Mouse (Mus musculus): Measurements from ENCODE around the gene Sprr2j-ps. TPM values are rescaled to one million over a fixed set of nuclear protein-coding genes. Genes with fewer than 3 reads are reported as not detected.

Sprr2j-ps gene
- polyA plus RNA-seq (2017; shearing (Covaris generic)), result not detected

DNA sequence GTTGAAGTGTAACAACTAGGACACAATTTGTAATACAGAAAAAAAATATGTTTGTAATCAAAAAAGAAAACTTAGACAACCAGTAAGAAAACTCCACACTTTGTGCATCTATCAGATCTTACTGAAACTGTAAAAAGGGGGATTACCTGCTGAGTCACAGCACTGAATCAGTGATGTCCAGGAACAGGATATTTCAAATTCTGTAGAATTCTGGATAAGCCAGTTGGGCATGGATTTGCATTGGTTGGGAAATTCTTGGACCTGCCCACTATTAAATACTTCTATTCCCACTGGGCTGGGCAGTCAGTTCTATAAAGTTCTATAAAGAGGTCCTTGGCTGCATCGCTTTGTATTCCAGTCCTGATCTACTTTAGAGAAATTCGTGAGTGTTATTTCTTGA, at the start of gene Sprr2j-ps:
Sprr2j-ps (plus strand) TSS at position 301 of the 400 bp plus-strand sequence.

DNA sequence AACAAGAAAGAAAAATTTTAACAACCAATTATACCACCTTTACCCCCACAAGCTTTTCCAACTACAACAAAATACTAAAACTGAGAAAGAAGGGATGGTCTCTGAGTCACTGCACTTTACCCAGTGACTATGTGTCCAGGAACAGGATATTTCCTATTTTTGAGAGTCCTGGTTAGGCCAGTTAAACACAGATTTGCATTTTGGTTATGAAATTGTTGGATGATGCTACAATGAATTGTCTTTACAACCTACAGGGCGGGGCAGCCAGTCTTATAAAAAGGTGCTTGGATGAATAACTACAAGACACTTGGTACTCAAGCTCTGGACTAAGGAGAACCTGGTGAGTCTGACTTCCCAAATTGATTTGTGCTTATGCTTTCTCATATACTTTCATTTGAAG, 32.5 kb upstream of the Sprr2j-ps start, which contains the start of gene Sprr2h:
Sprr2h (plus strand) TSS at position 301 of the 400 bp plus-strand sequence.

DNA sequence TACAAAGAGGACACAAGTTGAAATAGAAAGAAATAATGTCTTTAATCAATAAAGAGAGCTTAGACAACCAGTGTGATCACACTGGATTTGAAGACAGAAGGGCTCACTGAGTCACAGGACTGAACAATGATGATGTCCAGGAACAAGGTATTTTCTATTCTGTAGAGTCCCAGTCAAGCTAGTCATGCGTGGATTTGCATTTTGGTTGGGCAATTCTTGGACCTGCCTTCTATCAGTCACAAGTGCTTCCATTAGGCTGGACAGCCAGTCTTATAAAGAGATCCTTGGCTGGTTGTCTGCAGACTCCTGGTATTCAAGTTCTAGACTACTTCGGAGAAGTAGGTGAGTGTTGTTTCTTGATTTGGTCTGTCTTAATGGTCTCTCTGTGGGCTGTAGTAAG, 10.2 kb upstream of the Sprr2j-ps start, which contains the start of gene Sprr2i:
Sprr2i (plus strand) TSS at position 301 of the 400 bp plus-strand sequence.

DNA sequence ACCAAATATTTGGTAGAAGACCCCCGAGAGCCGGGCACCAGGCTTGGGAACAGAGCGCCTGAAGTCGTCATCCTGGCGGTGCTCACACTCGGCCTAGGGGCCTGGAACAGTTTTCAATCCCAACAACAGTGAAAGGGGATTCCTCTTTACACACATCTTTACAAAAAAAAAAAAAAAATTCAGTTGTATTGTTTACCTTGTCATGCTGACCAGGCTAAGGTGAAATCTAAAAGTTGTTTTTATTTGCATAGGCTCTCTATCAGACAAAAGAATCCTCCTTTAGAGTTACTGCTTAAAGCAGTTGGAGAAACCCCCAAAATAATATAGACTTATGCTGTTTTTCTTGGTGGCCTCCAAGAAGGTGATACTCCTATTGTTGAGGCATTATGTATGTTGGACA, 11.4 kb downstream of the Sprr2j-ps start, which contains the start of gene Gm9774:
Gm9774 (minus strand) TSS at position 101 of the 400 bp plus-strand sequence.

DNA sequence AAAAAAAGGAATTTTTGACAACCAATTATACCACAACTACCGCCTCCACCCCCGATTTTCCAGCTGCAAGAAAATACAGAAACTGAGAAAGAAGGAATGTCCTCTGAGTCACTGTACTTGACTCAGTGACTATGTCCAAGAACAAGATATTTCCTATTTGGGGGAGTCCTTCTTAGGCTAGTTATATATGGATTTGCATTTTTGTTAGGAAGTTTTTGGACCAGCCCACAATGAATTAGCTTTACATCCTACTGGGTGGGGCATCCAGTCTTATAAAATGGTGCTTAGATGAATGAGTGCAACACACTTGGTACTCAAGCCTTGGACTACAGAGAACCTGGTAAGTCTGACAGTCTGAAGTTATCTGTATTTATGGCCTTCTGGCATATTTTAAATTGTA, 14.4 kb downstream of the Sprr2j-ps start, which contains the start of gene Sprr2k:
Sprr2k (plus strand) TSS at position 301 of the 400 bp plus-strand sequence.

DNA sequence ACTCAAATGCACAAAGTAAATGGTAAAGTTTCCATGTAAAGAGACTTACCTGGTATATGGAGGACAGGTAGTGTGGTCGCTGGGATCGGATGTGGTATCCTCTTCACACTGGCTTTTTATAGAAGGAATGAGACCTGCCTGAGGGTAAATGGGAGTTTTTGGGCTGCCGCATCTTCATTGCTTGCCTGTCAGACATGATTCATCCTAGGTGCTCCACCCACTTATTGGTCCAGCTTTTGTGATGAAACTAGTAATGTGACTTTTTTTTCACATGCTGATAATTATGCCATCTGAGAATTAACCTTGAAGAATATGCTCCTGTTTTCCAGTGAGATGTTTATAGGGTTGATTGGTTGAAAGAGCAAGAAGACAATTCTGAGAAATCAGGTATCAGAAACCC, 20.8 kb downstream of the Sprr2j-ps start, which contains the start of gene Sprr1b:
Sprr1b (minus strand) TSS at position 101 of the 400 bp plus-strand sequence.

DNA sequence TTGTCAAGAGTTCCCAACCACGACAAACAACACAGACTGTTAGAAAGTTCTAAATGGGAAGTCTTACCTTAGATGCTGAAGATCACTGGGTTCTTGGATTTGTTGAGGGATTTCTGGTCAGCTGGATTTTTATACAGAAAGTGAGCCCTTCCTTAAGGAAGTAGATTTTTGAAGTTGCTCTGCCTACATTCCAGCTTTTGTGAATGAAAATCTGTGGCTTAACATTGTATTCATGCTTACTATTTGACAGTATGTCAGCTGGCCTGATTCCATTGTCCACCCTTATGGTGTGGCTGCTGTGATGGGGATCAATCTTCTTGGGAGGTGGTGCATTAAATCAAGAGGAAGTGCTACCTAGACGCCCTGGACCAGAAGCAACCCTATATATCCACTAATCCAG, 40.7 kb downstream of the Sprr2j-ps start, which contains the start of gene Sprr3:
Sprr3 (minus strand) TSS at position 101 of the 400 bp plus-strand sequence.

Other genes with a start within 250 kb of the Sprr2j-ps start
- gene Sprr2a1, start 202.3 kb upstream of the Sprr2j-ps start, polyA plus RNA-seq (2017; shearing (Covaris generic)), result not detected
- not detected for gene Sprr2a2, start 202.2 kb upstream of the Sprr2j-ps start, polyA plus RNA-seq (2017; shearing (Covaris generic))
- not detected for gene Sprr2a3, start 132.7 kb upstream of the Sprr2j-ps start, polyA plus RNA-seq (2017; shearing (Covaris generic))
- not detected for gene Sprr2b, start 101.5 kb upstream of the Sprr2j-ps start, polyA plus RNA-seq (2017; shearing (Covaris generic))
- gene Sprr2d, start 78.9 kb upstream of the Sprr2j-ps start, polyA plus RNA-seq (2017; shearing (Covaris generic)), result not detected
- gene Sprr2e, start 65.9 kb upstream of the Sprr2j-ps start, polyA plus RNA-seq (2017; shearing (Covaris generic)), result not detected
- gene Sprr2f, start 52.9 kb upstream of the Sprr2j-ps start, polyA plus RNA-seq (2017; shearing (Covaris generic)), result not detected
- gene Sprr2h, start 32.4 kb upstream of the Sprr2j-ps start, polyA plus RNA-seq (2017; shearing (Covaris generic)), result not detected
- gene Sprr2i, start 10.1 kb upstream of the Sprr2j-ps start, polyA plus RNA-seq (2017; shearing (Covaris generic)), result not detected
- gene Gm9774, start 11.3 kb downstream of the Sprr2j-ps start, polyA plus RNA-seq (2017; shearing (Covaris generic)), result 27.2 TPM
- not detected for gene Sprr2k, start 14.5 kb downstream of the Sprr2j-ps start, polyA plus RNA-seq (2017; shearing (Covaris generic))
- gene Sprr1b, start 20.7 kb downstream of the Sprr2j-ps start, polyA plus RNA-seq (2017; shearing (Covaris generic)), result not detected
- not detected for gene Sprr3, start 40.6 kb downstream of the Sprr2j-ps start, polyA plus RNA-seq (2017; shearing (Covaris generic))
- gene Sprr1a, start 67.8 kb downstream of the Sprr2j-ps start, polyA plus RNA-seq (2017; shearing (Covaris generic)), result not detected
- gene Sprr4, start 82.4 kb downstream of the Sprr2j-ps start, polyA plus RNA-seq (2017; shearing (Covaris generic)), result not detected
- gene 2310046K23Rik, start 116.4 kb downstream of the Sprr2j-ps start, polyA plus RNA-seq (2017; shearing (Covaris generic)), result not detected
- not detected for gene Ivl, start 155.7 kb downstream of the Sprr2j-ps start, polyA plus RNA-seq (2017; shearing (Covaris generic))
- not detected for gene Smcp, start 170.9 kb downstream of the Sprr2j-ps start, polyA plus RNA-seq (2017; shearing (Covaris generic))
- not detected for gene 2210017I01Rik, start 189.4 kb downstream of the Sprr2j-ps start, polyA plus RNA-seq (2017; shearing (Covaris generic))
- not detected for gene Lce6a, start 203.6 kb downstream of the Sprr2j-ps start, polyA plus RNA-seq (2017; shearing (Covaris generic))
- gene Lce1a1, start 230.2 kb downstream of the Sprr2j-ps start, polyA plus RNA-seq (2017; shearing (Covaris generic)), result not detected
- not detected for gene Lce1b, start 238.8 kb downstream of the Sprr2j-ps start, polyA plus RNA-seq (2017; shearing (Covaris generic))